Mouse (Mus musculus) ES-E14 (cell line): ENCODE measurements around the gene Dhrs7.
"Not testable (repeated sequence)": the region's sequence is repeated elsewhere in the genome, so short reads cannot be mapped to it uniquely, and the experiment has no call there.

ENCODE experiments used
- ZC3H11A ChIP-seq: IDR thresholded peaks from 2 replicates; pipeline ENCODE4 v1.6.1; 2012; ENCODE audit warnings: low read depth, mild to moderate bottlenecking, inconsistent platforms, low read length, borderline replicate concordance
- ZNF384 ChIP-seq: IDR thresholded peaks from 2 replicates; pipeline ENCODE4 v1.6.1; 2012; ENCODE audit warnings: low read depth, low read length, inconsistent platforms

DNA sequence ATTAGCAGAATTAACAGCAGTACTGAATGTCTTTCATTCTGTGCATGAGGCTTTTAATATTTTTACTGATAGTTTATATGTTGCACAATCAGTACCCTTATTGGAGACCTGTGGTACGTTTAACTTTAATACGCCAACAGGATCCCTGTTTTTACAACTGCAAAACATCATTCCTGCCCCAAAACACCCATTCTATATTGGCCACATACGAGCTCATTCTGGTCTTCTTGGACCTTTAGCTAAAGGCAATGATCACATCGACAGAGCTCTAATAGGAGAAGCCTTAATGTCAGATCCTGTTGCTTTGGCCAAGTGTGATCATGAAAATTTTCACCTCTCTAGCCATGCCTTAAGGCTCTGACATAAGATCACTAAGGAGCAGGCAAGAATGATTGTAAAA, 21.9 kb upstream of the Dhrs7 start:
- not testable (repeated sequence) for TF ChIP-seq ZNF384, ZC3H11A
